28 mouse cellular contexts compared by ENCODE assay signal in the genomic region with DNA sequence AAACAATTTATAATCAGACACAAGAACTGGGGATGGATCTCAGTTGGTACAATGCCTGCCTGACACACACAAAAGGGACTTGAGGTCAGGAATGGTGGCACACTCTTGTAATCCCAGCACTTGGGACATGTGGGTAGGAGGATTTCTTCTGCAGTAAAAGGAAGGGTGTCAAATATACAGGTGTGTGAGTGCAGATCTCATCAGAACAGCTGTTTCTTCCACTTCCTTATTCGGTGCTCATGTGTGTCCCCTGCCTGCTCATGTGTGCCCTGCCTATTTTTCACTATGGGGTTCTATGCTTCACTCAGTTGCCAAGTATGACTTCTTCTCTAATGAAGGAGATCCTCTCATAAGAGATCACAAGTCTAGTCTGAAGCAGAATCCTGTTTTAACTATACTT. TPM values are rescaled to one million over a fixed set of nuclear protein-coding genes. Genes with fewer than 3 reads are reported as not detected.
"Had no signal": no experiment of that assay in that cellular context is flagged by ENCODE, and none has a peak within 500 bp of the region (broad histone marks: within the 10 kb centered on the region; RNA-seq: fewer than 3 reads in every experiment).

No protein-coding gene starts in this region.

- H3K4me1 ChIP-seq: neural tube, embryonic 12.5 days; neural tube, embryonic 15.5 days; stomach, embryonic 15.5 days had no signal

- DNase-seq: kidney, adult 18-20 months; kidney, postnatal 25 days; layer of hippocampus, adult 9-11 months; layer of hippocampus, postnatal 36 days; lung, adult 2 months; lung, postnatal 14 days; midbrain, embryonic 14.5 days; thymus, postnatal 25 days had no signal

- ATAC-seq: inflammation-experienced regulatory T-cells, adult 6 months; intestine, embryonic 16.5 days had no signal

- H3K4me3 ChIP-seq: layer of hippocampus, adult 2 months; left cerebral cortex, adult 2 months; neural tube, embryonic 12.5 days; neural tube, embryonic 15.5 days; stomach, embryonic 15.5 days had no signal

- H3K9ac ChIP-seq: liver, embryonic 14.5 days; neural tube, embryonic 12.5 days; neural tube, embryonic 15.5 days; stomach, embryonic 15.5 days had no signal

- H3K27me3 ChIP-seq: neural tube, embryonic 12.5 days; neural tube, embryonic 15.5 days; stomach, embryonic 15.5 days had no signal

- H3K9me3 ChIP-seq: neural tube, embryonic 12.5 days; neural tube, embryonic 15.5 days; stomach, embryonic 15.5 days had no signal

- H3K36me3 ChIP-seq: neural tube, embryonic 12.5 days; neural tube, embryonic 15.5 days; stomach, embryonic 15.5 days had no signal

- H3K4me2 ChIP-seq: liver, embryonic 11.5 days; midbrain, embryonic 11.5 days; neural tube, embryonic 12.5 days; neural tube, embryonic 15.5 days; stomach, embryonic 15.5 days had no signal

- H3K27ac ChIP-seq: kidney, postnatal 0 days; layer of hippocampus, adult 2 months; left cerebral cortex, adult 2 months; liver, embryonic 14.5 days; macrophage; neural tube, embryonic 12.5 days; neural tube, embryonic 15.5 days; stomach, embryonic 15.5 days had no signal

RNA-seq across cellular contexts. Expression of a gene that starts 50.8 kb away (rescaled TPM):
- total RNA-seq: layer of hippocampus, adult 2 months; layer of hippocampus, postnatal 36 days; left cerebral cortex, adult 2 months; left cerebral cortex, postnatal 10 days; left cerebral cortex, postnatal 36 days; megakaryocyte-erythroid progenitor cell, adult 5-6 weeks; midbrain, postnatal 0 days had no signal
- polyA plus RNA-seq: inflammation-experienced regulatory T-cells, adult 6 months; kidney, embryonic 14.5 days; limb, embryonic 11.5 days; limb, embryonic 14.5 days; liver, embryonic 11.5 days; liver, embryonic 14.5 days; lung, adult 2 months; lung, embryonic 16.5 days; macrophage; midbrain, embryonic 11.5 days; midbrain, embryonic 14.5 days; midbrain, postnatal 0 days; neural tube, embryonic 12.5 days; neural tube, embryonic 15.5 days had no signal
